Mouse (Mus musculus): ENCODE data around the gene BC025446.
"Not testable (repeated sequence)": the region's sequence is repeated elsewhere in the genome, so short reads cannot be mapped to it uniquely, and the experiment has no call there.

Gene BC025446

DNA sequence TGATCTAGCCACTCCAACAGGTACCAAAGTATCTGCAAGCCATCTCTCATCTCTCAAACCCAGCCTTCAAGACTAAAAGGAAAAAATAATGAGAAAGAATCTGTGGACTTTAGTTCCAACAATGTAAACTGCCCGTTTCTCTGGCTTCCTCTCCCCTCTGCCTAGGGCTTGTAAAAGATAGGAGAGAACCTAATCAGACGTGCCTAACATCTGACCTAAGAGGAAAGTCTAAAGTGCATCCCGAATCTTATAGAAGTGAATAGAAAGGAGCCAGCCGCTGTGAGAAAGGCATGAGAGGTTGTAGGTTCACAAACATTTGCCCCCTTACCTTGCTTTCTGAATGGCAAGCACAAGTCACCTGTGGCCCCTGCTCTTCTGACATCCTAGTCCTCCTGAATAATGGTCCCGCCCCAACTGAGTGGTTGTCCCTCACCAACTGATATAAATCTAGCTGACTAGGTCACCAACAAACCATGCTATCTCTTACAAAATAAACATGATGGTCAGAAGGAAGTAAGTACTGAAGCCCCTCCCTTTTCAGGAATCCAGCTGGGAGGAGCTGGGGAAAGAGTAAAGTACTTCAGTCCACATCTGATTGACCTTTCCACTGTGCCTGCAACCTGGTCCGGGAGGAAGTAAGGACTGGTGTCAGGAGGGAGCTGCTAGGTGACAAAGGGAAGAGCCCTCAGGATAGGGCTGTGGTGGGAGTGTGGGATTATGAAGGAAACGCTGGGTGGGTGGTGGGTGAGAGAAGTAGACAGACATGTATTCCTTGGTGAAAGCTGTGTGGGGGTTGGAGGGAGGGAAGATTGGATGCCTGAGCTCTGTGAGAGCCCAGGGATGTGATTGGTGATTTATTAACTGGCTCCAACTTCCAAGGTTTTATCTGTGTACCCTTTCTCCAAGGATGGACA lies at the start of gene BC025446:
BC025446 (plus strand) TSS at position 599 of the 914 bp plus-strand sequence.
- DNase-seq (ENCODE audit: low spot score): no peak

DNA sequence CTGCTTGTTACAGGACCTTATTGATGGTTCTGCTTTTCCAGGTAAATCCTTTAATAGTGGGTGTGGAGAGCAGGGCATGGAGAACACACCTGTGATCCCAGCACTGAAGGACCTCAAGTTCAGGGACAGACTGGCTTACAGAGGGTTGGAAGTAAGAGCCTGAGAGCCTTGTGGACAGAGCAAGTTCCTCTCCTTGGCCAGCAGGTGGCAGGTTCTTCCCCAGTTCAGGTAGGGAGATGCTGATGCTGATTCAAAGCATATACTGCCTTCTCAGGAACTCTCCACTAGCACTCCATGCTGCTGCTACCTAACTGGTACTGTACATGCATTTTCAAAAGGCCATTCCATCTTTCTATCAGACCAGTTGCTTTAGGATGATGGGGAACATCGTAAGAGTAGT lies 40.7 kb upstream of the BC025446 start:
- DNase-seq (ENCODE audit: low spot score): no peak

DNA sequence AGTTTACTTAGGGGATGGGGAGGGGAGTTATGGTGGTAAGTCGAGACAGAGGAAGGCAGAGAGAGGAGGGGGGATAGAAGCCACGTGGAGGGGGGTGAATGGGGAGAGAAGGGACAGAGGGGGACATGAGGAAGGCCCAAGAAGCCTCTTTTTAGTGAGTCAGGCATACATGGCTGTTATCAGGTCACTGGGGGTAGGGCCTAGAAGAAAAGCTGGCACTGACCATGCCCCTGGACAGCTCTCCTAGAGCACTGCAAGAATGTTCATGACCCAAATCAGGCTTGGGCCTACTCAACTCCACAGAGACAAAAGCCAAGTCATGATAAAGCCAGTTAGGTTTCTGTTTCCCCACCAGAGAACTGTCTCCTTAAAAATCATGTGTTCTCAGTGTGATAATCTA lies 29.9 kb upstream of the BC025446 start:
- no peak for DNase-seq (ENCODE audit: low spot score)

DNA sequence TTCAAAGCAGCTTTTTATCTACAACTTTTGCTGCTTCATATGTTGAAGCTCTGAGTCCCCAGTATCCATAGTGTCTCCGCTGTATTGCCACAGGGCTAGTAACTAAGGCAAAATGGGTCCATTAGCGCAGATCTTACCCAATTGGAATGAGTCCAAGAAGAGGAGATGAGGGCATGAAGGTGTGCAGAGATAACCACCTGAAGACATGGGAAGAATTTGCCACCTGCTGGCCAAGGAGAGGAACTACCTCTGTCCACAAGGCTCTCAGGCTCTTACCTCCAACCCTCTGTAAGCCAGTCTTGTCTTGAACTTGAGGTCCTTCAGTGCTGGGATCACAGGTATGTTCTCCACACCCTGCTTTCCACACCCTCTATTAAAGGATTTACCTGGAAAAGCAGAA lies 27.1 kb upstream of the BC025446 start:
- no peak for DNase-seq (ENCODE audit: low spot score)

DNA sequence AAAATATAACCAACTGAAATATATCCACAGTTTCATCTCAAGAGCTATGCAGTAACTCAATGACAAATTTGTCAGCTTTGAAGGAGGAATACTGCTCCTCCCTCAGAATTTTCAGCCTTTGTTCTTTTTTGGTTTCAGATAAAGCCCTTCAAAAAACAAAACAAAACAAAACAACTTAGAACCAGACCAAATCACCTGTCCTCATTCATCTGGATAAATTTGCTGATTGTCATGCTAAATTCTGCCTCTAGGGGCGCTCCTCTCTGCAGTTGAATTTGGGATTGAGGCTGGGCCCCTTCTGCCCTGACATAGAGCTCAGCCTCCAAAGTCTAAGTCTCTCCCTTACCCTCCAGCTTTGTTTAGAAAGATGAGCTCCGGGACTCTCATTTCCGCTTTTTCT lies 25.6 kb upstream of the BC025446 start:
- not testable (repeated sequence) for DNase-seq (ENCODE audit: low spot score)

DNA sequence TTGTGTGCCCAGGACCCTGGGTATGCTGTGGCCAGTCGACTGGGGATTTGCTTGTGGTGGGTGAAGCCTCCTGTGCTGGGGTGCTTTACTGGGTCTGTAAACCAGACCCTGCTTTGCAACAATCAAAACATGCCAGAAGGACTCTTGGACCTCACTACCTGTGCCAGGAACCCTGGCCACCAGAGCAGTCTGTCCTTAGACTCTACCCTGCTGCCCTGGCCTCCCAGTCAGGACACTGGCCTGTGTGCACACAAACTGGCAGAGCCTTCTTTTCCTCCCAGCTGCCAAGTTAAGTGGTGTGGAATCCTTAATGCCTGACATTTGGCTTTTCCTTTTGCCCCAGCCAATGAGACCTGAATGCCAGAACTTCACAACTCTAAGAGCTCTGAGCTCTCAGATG lies 655 bp downstream of the BC025446 start:
- no peak for DNase-seq (ENCODE audit: low spot score)

DNA sequence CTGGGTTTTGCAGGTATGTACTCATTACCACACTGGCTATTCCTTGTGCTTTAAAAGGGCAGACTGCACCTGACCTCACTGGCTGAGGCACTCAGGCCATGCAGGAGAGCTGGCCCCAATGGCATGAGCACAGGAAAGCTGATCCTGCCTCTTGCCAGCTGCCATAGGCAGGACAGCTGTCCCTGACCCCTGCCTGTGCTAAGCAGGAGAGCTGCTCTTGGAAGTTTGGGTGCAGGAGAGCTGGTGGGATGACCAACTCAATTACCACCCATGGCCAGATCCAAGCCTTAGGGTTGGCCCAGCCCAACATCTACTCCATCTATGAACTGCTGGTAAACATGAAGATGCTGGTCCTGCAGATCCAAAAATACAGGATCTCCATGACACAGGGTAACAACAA lies 5.8 kb downstream of the BC025446 start:
- no peak for DNase-seq (ENCODE audit: low spot score)

DNA sequence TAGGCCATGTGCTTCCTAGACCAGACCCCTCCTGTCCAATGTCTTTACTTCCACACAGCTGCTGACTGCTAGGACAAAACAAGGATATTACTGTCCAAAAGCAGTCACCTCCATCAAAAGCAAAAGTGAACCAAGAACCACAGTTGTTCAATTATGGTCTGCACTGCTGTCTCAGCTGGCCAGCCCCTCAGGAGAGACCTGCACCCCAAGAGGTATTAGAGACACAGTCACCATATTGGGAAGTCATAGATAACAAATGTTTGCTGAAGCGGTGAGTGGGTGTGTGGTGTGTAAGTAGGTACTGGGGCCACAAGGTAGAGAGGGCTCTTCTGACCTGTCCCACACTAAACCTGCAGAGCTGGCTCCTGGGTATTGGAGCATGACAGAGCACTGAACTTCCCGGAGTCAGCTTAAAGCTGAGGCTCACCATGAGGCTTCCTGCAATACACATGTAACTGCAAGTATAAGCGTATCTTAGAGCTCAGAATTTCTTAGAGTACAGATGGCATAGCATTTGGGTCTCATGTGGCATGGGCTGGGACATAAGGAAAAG lies 21.6 kb downstream of the BC025446 start:
- no peak for DNase-seq (ENCODE audit: low spot score)

DNA sequence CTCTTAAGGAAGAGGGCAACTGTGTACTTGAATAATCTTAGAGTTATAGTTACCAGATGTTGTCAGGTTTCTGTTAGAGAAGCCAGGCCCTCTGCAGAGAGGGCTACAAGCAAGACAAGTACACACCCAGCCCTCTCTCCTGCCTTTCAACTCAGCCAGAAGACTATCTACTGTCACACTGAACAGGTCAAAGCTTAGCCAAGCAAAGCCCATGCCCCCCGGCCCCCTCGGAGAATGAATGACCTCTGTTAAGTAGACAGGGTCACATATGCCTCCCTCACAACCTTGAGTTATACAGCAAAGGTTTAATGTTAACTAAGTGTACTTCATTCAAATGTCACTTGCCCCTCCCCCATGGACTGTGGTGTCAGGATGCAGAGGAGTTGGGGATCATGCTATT lies 24.4 kb downstream of the BC025446 start:
- no peak for DNase-seq (ENCODE audit: low spot score)

DNA sequence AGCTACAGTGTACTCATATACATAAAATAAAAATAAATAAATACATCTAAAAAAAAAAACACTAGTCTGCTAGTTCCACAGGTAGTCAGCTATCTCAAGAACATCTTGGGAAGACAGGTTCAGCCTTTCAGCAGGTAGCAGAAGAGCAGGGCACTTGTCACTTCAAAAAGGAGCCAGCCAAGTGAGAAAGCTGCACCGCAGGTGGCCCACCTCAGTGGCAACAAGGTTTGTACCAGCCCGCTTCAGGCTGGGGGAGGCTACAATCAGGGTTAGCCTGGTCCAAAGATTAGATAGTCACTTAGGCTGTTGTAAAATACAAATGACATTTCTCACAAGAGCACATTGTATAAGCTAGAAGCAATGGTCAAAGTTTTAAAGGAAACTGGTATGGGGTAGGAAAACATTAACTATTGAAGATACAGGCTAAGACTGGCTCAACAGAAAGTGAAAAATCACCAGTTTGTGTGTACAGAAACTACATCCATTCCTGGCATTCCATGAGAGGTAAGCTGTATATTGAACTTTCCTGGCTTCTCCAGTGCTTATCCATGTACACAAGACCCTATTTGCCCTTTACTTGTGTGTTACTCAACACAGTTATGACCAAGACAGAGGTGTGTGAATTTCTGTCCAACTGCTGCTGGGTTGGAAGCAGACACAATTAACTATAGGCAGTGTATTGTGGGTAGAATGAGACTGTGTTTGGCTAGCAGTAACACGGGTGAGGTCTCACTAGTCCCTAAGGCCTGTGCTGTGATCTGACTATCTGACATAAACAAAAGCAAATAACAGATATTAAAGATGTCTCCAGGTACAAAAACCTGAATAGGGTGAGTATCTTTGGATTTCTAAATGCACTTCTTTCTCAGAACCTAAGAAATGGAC lies 26.8 kb downstream of the BC025446 start:
- no peak for DNase-seq (ENCODE audit: low spot score)

DNA sequence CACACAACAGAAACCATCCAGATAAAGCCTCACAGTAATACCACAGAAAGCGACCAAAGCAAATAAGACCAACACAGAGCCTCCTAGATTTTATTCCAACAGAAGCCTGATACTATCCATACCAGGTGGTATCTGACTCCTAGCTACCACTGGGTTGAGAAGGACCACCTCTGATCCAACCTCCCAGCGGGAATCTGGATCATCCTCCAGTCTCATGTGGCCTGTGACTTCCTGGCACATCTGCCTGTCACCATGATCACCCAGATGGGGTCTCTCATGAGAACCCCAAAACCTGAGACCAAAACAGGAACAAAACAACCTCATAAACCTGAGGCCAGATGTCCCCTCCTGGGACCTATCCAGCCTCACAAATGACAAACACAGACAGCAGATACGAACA lies 38.5 kb downstream of the BC025446 start:
- DNase-seq (ENCODE audit: low spot score): no peak

DNA sequence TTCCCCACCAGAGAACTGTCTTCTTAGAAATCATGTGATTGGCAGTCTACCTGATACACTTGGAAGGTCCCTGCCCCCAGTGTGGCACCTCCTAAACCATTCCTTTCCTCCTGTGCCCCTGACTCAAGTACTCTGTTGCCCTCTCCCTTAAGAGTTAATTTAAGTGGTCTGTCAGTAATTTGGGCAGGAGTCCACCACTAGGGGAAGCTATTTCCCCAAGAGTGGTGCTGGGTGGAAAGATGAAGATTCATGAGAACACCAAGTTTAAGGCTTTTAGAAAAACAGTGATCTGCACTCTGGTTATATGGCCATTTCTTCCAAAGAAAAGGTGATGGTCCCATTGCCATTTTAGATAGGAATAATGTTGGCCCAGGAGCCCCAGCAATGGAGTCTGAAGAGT lies 49.7 kb downstream of the BC025446 start:
- DNase-seq (ENCODE audit: low spot score): no peak

DNA sequence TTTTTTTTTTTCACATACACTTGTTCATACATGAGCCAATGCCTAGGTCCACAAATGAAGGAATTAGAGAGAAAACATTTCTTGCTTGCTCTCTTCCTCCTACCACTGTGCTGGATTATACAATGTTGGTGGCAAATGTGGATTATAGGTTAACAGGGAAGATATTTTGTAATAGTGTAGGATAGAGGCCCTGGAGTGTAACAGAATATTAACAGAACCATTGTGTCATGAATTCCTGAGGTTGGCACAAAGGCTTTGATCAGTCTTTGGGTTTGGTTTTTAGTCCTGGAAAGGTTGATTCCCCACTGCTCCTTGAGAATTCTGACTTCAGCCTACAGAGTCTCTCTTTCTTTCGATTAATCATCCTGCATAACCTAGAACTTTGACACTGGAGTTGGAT lies 50.5 kb downstream of the BC025446 start:
- DNase-seq (ENCODE audit: low spot score): no peak

DNA sequence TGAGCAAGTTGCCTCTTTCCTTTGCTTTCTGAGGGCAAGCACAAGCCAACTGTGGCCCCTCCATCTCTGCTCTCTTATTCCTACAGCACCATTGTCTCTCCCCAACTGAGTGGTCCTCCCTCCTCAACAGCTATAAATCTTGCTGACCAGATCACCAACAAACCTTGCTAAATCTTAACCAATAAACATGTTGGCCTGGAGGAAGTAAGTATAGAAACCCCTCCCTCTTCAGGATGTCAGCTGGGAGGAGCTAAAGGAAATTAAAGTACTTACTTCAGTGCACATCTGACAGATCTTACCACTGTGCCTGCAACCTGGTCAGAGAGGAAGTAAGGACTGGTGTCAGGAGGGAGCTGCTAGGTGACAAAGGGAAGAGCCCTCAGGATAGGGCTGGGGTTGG lies 51.9 kb downstream of the BC025446 start, which contains the start of gene Ly6f:
Ly6f (plus strand) TSS at position 301 of the 400 bp plus-strand sequence.
- DNase-seq (ENCODE audit: low spot score): no peak

DNA sequence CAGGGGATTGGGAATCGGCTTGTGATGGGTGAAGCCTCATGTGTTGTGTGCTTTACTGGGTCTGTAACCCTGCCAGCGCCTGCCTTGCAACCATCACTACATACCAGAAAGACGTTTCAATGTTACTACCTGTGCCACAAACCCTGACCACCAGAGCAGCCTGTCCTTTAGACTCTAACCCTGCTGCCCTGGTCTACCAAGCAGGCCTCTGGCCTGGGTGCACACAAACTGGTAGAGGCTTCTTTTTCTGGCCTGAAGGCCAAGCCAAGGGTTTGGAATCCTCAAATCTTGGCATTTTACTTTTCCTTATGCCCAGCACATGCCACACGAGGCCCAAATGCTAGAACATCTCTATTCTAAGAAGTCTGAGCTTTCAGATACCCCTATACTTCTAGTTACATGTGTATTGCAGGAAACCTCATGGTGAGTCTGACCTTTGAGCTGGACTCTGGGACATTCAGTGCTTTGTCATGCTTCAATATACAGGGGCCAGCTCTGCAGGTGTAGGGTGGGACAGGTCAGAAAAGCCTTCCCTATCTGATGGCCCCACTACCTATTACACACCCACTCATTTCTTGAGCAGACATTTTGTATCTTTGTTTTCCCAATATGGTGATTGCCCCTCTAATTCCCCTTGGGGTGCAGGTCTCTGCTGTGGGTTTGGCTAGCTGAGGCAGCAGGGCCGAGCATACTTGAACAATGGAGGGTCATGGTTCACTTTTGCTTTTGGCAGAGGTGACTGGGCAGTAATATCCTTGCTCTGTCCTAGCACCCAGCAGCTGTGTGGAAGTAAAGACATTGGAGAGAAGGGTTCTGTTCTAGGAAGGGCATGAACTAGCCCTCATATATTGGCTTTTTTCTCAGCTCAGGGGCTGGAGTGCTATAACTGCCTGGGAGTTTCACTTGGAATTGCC lies 53.0 kb downstream of the BC025446 start:
- DNase-seq (ENCODE audit: low spot score): no peak

DNA sequence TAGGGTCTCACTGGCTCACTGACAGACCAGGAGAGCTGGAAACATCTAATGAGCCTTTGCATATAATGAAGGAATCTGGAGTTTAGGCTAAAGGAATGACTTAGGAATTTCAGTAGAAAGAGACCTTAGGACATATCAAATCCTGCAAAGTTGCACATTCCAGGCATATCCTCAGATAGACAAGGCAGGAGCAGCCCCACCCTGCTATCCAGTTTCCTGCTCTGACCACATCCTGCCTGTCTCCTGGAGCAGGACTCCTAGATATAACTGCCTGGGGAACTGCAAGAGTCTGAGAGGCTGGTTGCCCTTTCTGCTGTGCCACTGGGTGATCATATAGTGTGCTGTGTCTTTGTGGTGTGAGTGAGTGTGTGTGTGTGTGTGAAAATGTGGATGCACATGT lies 54.0 kb downstream of the BC025446 start:
- no peak for DNase-seq (ENCODE audit: low spot score)

DNA sequence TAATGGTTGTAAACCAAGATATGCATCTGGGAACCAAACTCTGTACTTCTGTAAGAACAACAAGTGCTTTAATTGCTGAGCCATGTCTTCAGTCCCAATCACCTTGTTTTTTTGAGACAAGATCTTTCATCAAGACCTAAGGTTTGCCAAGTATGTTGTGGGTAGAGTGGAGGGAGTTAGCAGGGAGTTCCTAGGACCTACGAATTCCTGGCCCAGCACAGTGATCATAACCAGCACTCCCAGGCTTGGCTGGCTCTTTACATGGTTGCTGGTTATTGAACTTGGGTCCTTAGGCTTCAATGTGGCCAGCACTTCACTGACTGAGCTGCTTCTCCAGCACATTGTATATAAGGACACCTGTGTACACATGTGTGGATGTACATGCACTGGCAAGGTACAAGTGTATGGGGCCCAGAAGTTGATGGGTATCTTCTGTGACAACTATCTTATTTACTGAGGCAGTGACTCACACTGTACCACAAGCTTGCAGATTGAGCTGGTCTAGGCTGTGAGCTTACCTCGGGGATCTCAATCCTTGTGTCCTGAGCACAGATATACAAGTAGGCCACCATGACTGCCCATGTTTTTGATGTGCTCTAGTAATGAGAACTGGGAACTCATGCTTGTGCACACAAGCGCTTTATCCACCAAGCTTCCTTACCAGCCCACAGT lies 54.7 kb downstream of the BC025446 start:
- DNase-seq (ENCODE audit: low spot score): no peak

DNA sequence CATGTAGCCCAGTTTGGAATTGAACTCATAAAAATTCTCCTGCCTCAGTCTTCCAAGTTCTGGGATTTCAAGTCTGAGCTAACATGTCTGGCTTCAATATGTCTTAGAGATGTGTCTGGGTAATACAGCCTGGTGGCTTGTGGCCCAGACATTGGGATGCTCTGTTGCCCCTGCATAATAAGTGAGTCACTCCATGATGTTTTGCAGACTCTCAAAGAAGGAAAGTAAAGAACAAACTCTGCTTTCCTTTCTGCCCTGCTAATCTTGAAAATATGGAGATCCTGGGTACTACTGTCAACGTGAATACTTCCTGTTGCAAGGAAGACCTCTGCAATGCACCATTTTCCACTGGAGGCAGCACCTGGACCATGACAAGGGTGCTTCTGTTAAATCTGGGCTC lies 55.2 kb downstream of the BC025446 start:
- no peak for DNase-seq (ENCODE audit: low spot score)

DNA sequence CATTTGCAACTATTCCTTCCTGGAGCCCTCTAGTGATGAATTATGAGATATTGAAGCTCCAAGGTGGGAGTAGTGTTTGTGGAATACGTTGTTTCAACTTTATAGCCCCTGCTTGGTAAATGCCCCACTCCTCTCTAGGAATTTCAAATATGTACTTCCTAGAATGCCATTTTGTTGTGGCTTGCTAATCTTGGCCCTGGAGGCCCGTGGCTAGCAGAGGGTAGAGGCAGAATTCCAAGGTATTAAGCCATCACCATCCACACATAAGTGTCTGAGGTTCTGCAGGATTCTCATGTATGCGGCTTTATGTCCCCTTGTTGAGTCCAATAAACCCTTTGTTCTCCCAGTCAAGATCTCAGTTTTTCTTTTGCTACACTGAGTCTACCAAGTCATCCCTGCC lies 55.7 kb downstream of the BC025446 start:
- no peak for DNase-seq (ENCODE audit: low spot score)
